Mouse (Mus musculus): ENCODE measurements around the gene Pih1d1. TPM values are rescaled to one million over a fixed set of nuclear protein-coding genes. Genes with fewer than 3 reads are reported as not detected.

Pih1d1 gene
- polyA plus RNA-seq, 1 experiment from 2014 or later: 91.0 TPM

DNA sequence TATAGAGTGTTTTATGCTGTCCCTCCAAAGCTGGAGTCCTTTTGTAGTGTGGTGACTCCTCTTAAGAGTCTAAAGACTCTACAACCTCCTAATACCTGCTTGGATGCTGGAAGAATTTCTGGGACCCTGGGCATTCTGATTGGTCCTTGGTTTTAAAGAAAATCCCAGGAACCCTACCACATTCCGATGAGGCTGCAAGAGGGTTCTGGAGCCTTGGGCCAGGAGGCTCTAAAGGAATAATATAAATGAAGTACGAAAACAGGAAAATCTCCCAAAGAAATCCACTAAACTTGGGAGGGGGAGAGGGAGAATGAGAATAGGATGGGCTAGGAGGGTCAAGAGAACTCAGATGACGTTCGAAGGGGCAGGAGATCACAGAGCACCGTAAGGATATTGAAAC lies 517 bp upstream of the Pih1d1 start:
- Histone ChIP-seq H3K4me1 (peaks cover 17% of the 10 kb centered on the region), H3K27me3 (no peaks in the 10 kb centered on the region), H3K27ac (peak overlapping the region; percentile 94), H3K9me3 (replicated peaks) (no peaks in the 10 kb centered on the region), H3K4me2 (replicated peaks) (peak overlapping the region; percentile 73), H3K36me3 (peaks cover 15% of the 10 kb centered on the region), H3K9ac (peak overlapping the region; percentile 81), H3K4me3 (peak overlapping the region; percentile 64)
- ATAC-seq (ENCODE audit: low FRiP score): 0 out of 2 replicates have a peak, but pooled peaks have one; percentile 2
- WGBS: 2% methylated on average over 5 of the region's 5 CpGs

DNA sequence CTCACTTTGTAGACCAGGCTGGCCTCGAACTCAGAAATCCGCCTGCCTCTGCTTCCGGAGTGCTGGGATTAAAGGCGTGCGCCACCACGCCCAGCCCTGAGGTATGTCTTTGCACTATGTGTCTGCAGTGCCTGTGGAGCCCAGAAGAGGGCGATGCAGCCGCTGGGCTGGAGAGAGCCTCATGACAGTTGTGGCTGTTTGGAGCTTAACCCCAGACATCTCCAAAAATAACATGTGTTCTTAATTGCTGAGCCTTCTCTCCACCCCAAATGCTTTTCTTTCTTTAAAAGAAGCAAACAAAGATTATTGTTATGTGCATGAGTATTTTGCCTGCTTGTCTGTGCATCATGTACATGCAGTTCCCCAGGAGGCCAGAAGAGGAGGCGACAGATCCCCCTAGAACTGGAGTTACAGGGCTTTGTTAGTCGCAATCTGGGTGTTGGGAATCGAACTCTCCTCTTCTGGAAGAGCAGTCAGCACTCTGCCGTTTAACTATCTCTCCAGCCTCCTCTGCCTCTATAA lies 951 bp downstream of the Pih1d1 start:
- 79% methylated on average over 12 of the region's 12 CpGs for WGBS
- Histone ChIP-seq H3K9me3 (replicated peaks) (no peaks in the 10 kb centered on the region), H3K4me3 (peak overlapping the region; percentile 64), H3K9ac (no peak overlapping the region), H3K27ac (no peak overlapping the region), H3K4me1 (peaks cover 17% of the 10 kb centered on the region), H3K36me3 (peaks cover 29% of the 10 kb centered on the region), H3K4me2 (replicated peaks) (peak overlapping the region; percentile 73), H3K27me3 (no peaks in the 10 kb centered on the region)
- no peak for ATAC-seq (ENCODE audit: low FRiP score)

DNA sequence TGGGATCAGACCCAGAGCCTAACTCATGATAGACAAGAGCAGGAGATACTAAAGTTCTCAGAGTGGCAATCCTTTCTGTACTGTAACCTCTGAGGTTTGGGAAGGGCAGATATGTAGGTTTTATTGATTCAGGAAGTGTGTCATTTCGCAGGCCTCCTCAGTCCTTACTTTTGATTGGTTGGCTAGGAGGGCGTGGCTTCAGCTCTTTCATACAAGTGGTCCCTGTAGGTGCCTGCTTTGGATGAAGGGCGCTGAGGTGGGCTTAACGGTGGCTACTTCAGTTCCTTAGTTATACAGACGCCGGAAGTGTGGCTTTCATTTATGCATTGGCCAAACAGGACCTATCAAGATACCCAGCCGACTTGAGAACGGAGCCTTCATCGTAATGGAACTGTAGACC lies 1.5 kb downstream of the Pih1d1 start:
- no peak for ATAC-seq (ENCODE audit: low FRiP score)
- Histone ChIP-seq H3K9me3 (replicated peaks) (no peaks in the 10 kb centered on the region), H3K9ac (no peak overlapping the region), H3K4me2 (replicated peaks) (peak overlapping the region; percentile 73), H3K4me3 (no peak overlapping the region), H3K36me3 (peaks cover 34% of the 10 kb centered on the region), H3K4me1 (peaks cover 17% of the 10 kb centered on the region), H3K27me3 (no peaks in the 10 kb centered on the region), H3K27ac (no peak overlapping the region)
- WGBS: 85% methylated on average over 9 of the region's 9 CpGs

DNA sequence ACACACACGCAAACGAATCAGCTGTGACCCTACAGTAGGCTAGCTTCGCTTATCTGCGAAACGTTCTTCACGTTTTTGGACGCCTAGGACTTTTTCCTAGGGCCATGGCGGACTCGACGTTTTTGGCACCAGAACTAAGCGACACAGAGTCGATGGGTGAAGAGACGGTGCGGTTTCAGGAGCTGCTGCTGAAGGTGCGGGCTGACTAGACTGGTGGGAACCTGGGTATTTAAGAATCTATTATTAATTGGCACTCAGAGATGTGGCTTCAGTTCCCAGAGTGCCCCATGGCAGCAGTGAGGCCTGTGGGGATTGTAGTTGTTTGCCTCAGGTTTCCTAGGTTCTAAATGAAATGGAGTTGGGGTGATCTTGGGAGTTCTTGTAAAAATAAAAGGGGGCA lies 2.1 kb downstream of the Pih1d1 start:
- Histone ChIP-seq H3K4me3 (no peak overlapping the region), H3K9me3 (replicated peaks) (no peaks in the 10 kb centered on the region), H3K36me3 (peaks cover 35% of the 10 kb centered on the region), H3K27me3 (no peaks in the 10 kb centered on the region), H3K9ac (no peak overlapping the region), H3K27ac (no peak overlapping the region), H3K4me1 (peaks cover 13% of the 10 kb centered on the region), H3K4me2 (replicated peaks) (no peak overlapping the region)
- WGBS: 97% methylated on average over 15 of the region's 15 CpGs
- no peak for ATAC-seq (ENCODE audit: low FRiP score)

DNA sequence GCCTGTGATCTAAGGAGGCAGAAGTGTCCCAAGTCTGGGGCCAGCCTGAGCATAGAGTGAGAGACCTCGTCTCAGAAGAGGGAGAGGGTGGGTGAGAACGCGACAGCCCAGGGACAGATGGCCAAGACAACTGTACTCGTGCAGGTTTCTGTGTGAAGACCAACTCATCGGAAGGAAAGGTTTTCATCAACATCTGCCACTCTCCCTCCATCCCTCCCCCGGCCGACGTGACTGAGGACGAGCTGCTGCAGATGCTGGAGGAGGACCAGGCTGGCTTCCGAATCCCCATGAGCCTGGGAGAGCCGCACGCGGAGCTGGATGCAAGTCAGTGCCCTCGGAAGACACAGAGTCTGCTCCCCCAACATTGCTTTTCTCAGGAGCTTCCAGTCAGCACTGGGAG lies 3.4 kb downstream of the Pih1d1 start:
- no peak overlapping the region for H3K27ac ChIP-seq
- no peak overlapping the region for H3K4me3 ChIP-seq
- no peak overlapping the region for H3K4me2 ChIP-seq (replicated peaks)
- no peak for ATAC-seq (ENCODE audit: low FRiP score)
- no peaks in the 10 kb centered on the region for H3K9me3 ChIP-seq (replicated peaks)
- peaks cover 15% of the 10 kb centered on the region for H3K4me1 ChIP-seq
- peaks cover 35% of the 10 kb centered on the region for H3K36me3 ChIP-seq
- H3K27me3 ChIP-seq: peaks cover 1% of the 10 kb centered on the region
- 84% methylated on average over 14 of the region's 14 CpGs for WGBS
- no peak overlapping the region for H3K9ac ChIP-seq

DNA sequence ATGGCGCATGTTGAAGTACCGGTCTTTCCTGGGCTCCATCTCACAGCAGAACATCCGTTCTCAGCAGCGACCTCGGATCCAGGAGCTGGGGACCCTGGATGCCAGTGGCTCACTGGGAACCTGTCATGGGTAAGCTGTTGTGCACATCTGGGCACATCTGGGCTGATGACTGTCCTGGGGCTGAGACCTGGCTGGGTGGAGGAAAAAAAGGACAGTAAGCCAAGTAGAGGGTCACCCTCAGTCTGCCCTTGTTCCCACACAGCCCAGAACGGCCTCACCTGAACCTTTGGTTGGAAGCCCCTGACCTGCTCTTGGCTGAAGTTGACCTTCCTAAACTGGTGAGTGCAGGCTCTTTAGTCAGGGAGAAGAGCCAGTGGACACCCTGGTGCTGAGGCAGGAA lies 4.9 kb downstream of the Pih1d1 start:
- WGBS: 89% methylated on average over 6 of the region's 6 CpGs
- no peak overlapping the region for H3K9ac ChIP-seq

DNA sequence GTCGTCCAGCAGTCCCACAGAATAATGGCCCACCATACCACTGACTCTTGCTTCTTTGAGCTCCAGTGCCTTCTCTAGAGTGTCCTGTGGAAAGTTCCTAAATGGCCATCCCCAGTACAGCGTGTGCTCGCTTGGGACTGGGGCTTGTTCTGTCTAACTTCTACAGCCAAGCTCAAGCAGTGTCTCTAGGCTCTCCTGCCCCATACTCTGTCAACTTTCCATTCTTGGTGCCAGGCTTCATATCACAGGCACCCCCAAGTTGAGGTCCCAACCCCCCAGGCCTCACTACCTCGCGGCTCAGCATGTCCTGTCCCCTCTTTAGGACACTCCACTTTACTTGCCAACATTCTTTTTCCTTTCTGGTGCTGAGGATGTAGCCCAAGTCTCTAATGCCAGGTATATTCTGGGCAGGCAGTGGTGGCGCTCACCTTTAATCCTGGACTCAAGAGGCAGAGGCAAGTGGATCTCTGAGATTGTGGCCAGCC lies 6.3 kb downstream of the Pih1d1 start:
- peaks cover 35% of the 10 kb centered on the region for H3K36me3 ChIP-seq
- peaks cover 15% of the 10 kb centered on the region for H3K4me1 ChIP-seq
- H3K9ac ChIP-seq: no peak overlapping the region
- H3K4me2 ChIP-seq (replicated peaks): no peak overlapping the region
- H3K27ac ChIP-seq: no peak overlapping the region
- no peaks in the 10 kb centered on the region for H3K9me3 ChIP-seq (replicated peaks)
- ATAC-seq (ENCODE audit: low FRiP score): no peak
- peaks cover 30% of the 10 kb centered on the region for H3K27me3 ChIP-seq
- 95% methylated on average over 6 of the region's 6 CpGs for WGBS
- H3K4me3 ChIP-seq: no peak overlapping the region

More for the DNA sequence above, 4.9 kb downstream of the Pih1d1 start:
- Histone ChIP-seq H3K27ac (no peak overlapping the region), H3K4me3 (no peak overlapping the region), H3K4me2 (replicated peaks) (no peak overlapping the region), H3K36me3 (peaks cover 35% of the 10 kb centered on the region), H3K27me3 (peaks cover 17% of the 10 kb centered on the region), H3K4me1 (peaks cover 18% of the 10 kb centered on the region), H3K9me3 (replicated peaks) (no peaks in the 10 kb centered on the region)
- ATAC-seq (ENCODE audit: low FRiP score): no peak

DNA sequence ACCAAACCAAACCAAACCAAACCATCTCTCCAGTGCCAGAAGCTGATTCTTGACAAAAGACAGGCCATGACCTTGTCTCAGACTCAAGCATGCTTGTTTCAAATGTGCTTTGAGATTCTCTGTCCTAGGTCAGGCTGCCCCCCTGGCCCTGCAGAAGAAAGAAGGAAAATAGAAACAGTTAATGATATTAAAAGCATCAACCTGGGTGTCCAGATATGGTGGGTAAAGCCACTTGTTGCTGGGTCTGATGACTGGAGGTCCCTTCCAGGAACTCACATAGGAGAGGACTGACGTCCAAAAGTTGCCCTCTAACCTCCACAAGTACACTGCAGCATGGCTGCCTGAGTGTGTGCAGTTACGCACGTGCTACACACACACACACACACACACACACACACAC lies 6.8 kb downstream of the Pih1d1 start:
- Histone ChIP-seq H3K9ac (no peak overlapping the region), H3K4me2 (replicated peaks) (no peak overlapping the region), H3K9me3 (replicated peaks) (no peaks in the 10 kb centered on the region), H3K27me3 (peaks cover 35% of the 10 kb centered on the region), H3K4me3 (no peak overlapping the region), H3K4me1 (peaks cover 15% of the 10 kb centered on the region), H3K27ac (no peak overlapping the region), H3K36me3 (peaks cover 35% of the 10 kb centered on the region)
- 88% methylated on average over 3 of the region's 3 CpGs for WGBS
- no peak for ATAC-seq (ENCODE audit: low FRiP score)

DNA sequence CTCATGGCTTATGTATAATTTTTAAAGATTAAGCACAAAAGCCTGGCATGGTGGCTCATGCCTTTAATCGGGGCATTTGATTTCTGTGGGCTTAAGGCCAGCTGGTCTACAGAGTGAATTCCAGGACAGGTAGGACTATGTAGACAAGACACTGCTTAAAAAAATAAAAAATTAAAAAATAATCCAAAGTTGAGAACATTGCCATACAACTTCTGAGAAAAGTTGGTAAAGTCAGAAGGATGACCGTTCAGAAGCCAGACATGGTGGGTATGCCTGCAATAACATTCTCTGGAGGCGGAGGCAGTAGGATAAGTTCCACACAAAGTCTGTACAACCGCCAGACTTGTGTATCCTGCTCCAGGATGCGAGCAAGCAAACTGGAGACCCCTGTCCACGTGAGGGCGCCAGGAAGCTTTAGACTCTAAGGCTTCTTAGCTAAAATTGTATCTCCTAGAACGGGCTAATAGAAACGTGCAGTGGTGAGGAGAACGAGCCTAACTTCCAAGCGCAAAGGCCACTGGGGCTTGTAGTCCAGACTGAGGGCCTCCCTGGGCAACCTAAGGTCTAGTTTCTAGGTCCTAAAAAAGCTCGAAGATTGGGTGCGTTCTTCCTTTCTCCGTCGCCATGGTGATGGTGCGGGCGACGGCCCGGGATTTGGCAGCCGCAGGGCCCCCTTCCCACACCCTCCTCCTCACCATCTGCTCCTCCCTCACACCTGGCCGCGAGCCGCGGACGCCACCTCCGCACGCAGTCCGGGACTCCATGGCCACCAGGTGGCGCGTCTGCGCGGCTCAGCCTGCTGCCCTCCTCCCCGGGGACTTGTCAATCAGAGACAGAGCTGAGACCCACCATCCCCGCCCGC lies 7.7 kb downstream of the Pih1d1 start:
- 7% methylated on average over 29 of the region's 35 CpGs for WGBS
- Histone ChIP-seq H3K27me3 (peaks cover 45% of the 10 kb centered on the region), H3K4me2 (replicated peaks) (peak overlapping the region; percentile 64), H3K9me3 (replicated peaks) (no peaks in the 10 kb centered on the region), H3K27ac (peak overlapping the region; percentile 35; the same call in 1 of the 2 replicates), H3K36me3 (peaks cover 35% of the 10 kb centered on the region), H3K4me1 (peaks cover 15% of the 10 kb centered on the region), H3K9ac (no peak overlapping the region), H3K4me3 (peak overlapping the region; percentile 33)
- ATAC-seq (ENCODE audit: low FRiP score): peak; percentile 84

DNA sequence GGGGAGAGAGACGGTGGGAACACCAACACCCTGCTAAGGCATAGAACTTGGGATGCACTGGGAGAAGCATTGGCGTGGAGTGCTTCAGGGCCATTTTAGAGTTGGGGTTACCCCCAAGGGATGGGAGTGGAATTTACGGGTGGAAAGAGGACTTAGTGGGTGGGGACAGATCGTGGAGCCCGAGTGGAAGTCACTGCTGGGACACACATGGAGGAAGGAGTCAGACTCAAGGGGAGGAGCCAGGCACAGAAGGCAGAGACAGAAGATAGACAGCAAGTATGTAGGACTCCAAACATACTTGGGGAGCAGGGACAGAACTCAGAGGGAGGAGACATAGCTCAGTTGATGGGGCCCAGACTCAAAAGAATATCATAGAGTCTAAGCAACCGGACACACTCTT lies 8.4 kb downstream of the Pih1d1 start:
- H3K36me3 ChIP-seq: peaks cover 30% of the 10 kb centered on the region
- ATAC-seq (ENCODE audit: low FRiP score): no peak
- peaks cover 22% of the 10 kb centered on the region for H3K4me1 ChIP-seq
- peaks cover 52% of the 10 kb centered on the region for H3K27me3 ChIP-seq
- peak overlapping the region; percentile 64 for H3K4me2 ChIP-seq (replicated peaks)
- H3K9ac ChIP-seq: no peak overlapping the region
- no peaks in the 10 kb centered on the region for H3K9me3 ChIP-seq (replicated peaks)
- H3K4me3 ChIP-seq: peak overlapping the region; percentile 33
- H3K27ac ChIP-seq: no peak overlapping the region
- WGBS: 21% methylated on average over 6 of the region's 6 CpGs

DNA sequence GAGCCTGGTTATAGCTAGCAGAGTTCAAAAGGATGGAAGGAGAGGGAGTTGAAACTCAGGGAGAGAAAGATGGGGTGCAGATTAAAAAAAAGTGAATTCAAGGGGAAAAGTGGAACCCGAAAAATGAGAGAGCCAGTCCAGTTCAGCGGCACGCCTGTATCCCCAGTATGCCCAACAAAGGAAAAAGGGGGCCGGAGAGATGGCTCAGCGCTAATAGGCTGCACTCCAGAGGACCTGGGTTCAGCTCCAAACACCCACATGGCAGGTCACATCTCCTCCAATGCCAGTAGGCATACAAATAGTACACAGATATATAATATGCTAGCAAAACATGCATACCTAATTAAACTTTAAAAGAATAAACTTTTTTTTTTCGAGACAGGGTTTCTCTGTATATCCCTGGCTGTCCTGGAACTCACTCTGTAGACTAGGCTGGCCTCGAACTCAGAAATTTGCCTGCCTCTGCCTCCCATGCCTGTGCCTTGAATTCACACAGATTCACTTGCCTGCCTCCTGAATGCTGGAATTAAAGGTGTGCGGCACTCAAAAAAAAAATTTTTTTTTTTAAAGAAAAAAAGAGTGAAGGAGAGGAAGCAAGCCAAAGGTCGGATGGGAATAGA lies 9.0 kb downstream of the Pih1d1 start:
- H3K9ac ChIP-seq: no peak overlapping the region
- H3K4me3 ChIP-seq: 0 out of 2 replicates have a peak overlapping the region, but pooled peaks have one; percentile 36
- peaks cover 27% of the 10 kb centered on the region for H3K4me1 ChIP-seq
- WGBS: 74% methylated on average over 9 of the region's 9 CpGs
- H3K9me3 ChIP-seq (replicated peaks): no peaks in the 10 kb centered on the region
- H3K27ac ChIP-seq: no peak overlapping the region
- H3K4me2 ChIP-seq (replicated peaks): no peak overlapping the region
- H3K36me3 ChIP-seq: peaks cover 25% of the 10 kb centered on the region
- peaks cover 58% of the 10 kb centered on the region for H3K27me3 ChIP-seq
- no peak for ATAC-seq (ENCODE audit: low FRiP score)

DNA sequence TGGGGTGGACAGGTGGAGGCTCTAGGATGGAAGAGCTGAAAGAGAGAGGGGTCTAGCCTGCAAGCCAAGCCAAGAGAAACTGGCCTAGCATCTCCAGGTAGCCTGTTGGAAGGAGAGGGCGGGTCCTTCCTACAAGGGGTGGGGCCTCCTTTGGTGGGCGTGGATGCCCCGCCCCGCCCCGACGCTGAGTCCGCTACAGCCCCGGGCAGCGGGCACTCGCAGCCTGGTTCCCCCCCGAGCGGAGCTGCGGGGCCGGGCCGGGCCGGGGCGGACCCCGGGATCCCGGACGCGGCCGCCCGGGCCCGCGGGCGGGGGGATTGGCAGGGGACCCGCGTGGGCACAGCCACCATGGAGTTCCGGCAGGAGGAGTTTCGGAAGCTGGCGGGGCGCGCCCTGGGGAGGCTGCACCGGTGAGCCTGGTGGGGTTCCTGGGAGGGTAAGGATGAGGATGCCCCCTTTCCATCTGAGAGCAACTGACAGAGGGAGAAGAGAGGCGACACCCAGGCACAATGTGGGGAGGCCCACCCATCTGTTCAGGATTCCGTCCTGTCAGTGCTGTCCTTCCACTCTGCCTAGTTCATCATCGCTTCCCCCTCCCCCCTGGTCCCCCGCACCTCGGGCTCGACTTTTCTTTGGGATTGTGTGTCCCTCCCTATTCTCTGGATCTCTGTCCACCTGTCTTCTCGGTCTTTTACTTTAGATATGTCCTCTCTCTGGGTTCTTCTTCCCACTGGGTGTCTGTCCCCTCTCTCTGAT lies 9.8 kb downstream of the Pih1d1 start, which contains the start of gene Slc17a7:
Slc17a7 (plus strand) TSS at position 215 of the 756 bp plus-strand sequence.
- Histone ChIP-seq H3K27me3 (peaks cover 66% of the 10 kb centered on the region), H3K9ac (peak within 1 kb of the TSS; percentile 57), H3K4me3 (peak within 1 kb of the TSS; percentile 36), H3K4me2 (replicated peaks) (peak within 1 kb of the TSS; percentile 56), H3K4me1 (peaks cover 34% of the 10 kb centered on the region), H3K9me3 (replicated peaks) (no peaks in the 10 kb centered on the region), H3K36me3 (peaks cover 17% of the 10 kb centered on the region; the same call in 1 of the 2 replicates), H3K27ac (no peak within 1 kb of the TSS)
- ATAC-seq (ENCODE audit: low FRiP score): no peak
- under 1% methylated on average over 29 of the region's 41 CpGs for WGBS

Data from hindbrain, embryonic 12.5 days (tissue).